Mouse (Mus musculus) mature B cell (primary cell): Measurements from ENCODE around the gene Ncaph.
"Not testable (repeated sequence)": the region's sequence is repeated elsewhere in the genome, so short reads cannot be mapped to it uniquely, and the experiment has no call there.

Experiments used
- in situ Hi-C: fragments of 300-500 bp; cut with MboI; formaldehyde crosslinking; loops from 2 replicates; pipeline ENCODE4 v1.14.3; 2019

The Ncaph gene

GRCm38 (mm10) chr2:127133621-127134461 is at the start of gene Ncaph:
Ncaph (minus strand) TSS chr2:127133954.
- in situ Hi-C loops, result no loop called here

- in situ Hi-C loops, result no loop called here
Observed at GRCm38 (mm10) chr2:127182598-127183381, 49.0 kb upstream of the Ncaph start.

DNA sequence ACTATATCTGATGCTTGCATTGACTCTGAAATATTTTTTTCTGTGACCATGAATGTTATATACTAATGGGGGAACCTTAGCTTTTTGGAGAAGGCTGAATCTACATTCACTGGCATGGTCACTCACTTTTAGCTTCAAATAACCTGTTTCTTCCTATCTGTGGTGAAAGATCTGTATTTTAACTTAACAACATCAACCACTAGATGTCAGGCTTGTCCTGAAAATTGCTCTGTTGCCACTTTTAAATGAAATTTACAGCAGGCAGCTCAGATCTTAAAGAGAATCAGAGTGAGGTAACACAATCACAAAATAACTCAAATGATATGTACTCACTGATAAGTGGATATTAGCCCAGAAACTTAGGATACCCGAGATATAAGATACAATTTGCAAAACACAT is 32.5 kb upstream of the Ncaph start:
- in situ Hi-C loops, result loop anchor here (10.0 kb wide), 1 partner anchor 179 kb away; no protein-coding TSS in a partner anchor

DNA sequence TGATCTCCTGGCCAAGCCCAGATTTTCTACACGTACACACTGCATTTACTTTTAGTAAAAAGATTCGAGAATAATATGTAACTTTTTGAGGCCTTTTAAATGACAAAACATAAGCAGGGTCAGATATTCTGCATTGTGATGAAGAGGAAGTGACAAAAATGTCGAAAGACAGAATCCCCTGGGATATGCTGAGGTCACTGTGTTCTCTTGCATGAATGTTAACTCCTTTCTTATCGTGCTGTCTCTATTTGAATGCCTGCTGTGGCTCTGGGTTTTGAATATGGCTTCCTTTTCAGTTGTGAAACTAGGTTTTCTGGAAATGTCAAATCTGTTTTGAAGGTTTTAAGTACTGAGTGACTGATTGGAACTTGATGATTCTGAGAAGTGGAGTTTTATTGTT is 31.9 kb upstream of the Ncaph start:
- in situ Hi-C loops, result loop anchor here (10.0 kb wide), 1 partner anchor 179 kb away; no protein-coding TSS in a partner anchor

GRCm38 (mm10) chr2:127145699-127146098 is 11.9 kb upstream of the Ncaph start:
- in situ Hi-C loops, result no loop called here

- in situ Hi-C loops, result no loop called here
Observed at GRCm38 (mm10) chr2:127143158-127144063, 9.7 kb upstream of the Ncaph start, which contains the start of gene Itpripl1. Itpripl1 (minus strand) TSS chr2:127143442.

DNA sequence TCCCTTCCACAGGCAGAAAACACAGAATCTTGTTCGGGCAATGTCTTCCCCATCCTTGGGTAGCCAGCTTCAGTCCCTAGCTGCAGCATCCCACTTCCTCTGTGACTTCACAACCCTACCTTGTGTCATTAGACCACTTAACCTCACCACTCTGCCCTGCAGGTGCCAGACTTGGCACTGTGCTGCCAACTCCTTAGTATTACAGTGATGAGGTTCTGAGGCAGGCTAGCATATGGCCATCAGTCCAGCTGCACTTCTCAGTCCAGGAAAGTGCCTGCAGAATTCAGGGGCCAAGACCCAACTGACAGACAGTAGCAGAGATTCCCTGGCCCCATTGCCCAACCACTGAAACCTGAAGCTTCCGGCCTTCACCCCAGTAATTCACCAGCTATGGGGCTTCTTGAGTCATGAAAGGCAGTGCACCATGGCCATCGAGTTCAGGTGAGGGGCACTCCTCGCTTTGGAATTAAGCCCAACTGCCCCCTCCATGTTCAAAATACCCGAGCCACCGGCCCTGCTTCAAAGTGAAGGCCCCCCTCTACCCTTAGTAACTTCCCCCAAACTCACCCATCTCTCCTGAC is 8.9 kb upstream of the Ncaph start:
- in situ Hi-C loops, result no loop called here

DNA sequence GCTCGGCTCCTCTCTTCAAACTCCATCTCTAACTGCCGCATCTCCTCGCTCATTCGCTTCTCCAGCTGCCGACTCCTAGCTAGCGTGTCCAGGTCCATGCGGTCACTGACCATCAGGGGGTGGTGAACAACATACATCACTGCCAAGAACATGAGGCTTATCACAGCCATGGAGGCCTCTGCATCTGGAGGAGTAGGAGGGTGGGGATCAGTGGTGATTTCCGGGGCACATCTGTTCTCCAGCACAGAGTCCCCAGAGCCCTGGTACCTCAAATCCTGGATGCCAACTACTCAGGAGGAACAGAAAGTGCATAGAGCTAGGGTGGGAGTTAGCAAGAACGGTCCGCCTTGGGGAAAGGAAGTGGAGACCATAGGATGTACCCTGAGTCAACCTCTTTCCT is 8.3 kb upstream of the Ncaph start:
- in situ Hi-C loops, result no loop called here

DNA sequence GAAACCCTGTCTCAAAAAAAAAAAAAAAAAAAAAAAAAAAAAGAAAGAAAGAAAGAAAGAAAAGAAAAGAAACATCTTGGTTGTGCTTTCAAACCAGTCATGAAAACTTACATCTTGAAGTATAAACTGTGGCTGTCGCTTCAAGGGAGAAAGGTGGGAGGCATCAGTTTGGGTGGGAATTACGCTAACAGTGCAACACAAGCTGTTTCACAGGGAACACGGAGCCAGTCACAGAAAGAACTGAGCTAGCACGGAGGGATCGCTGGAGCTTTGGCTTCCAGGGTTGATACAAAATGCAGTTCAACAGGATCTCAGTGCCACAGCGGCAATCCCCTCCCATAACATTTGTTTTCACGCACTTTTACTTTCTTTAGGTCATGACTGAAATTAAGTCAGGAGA is 6.3 kb upstream of the Ncaph start:
- in situ Hi-C loops, result no loop called here

DNA sequence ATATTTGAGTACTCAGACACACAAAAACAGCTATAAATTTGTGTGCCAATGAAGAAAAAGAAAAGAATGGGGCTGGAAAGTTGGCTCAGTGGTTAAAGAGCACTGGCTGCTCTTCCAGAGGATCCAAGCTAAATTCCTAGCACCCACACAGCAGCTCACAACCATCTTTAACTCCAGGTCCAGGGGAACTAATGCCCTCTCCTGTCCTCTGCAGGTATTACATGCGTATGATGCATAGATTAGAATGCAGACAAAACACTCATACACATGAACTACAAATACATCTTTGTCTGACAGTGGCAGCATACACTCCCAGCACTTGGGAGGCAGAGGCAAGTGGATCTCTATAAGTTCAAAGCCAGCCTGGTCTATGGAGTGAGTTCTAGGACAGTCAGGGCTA is 5.9 kb upstream of the Ncaph start:
- in situ Hi-C loops, result no loop called here

DNA sequence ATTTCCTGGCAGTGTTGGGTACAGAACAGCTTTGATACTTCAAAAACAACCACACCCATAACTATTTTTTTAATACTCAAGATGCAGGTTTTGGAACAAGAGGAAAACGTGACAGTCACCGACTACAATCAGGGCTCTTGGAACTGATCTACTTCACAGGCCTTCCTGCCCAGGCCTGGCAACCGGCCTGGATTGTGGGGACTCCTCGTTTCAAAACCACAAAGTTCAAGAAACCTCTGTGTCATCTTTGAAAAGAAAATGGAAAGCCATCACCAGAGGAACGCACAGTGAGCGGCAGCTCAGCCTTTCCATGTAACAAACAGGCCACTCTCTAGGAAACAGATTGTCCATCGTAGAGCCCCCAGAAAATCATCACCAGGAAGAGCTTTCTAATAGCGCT is 5.3 kb upstream of the Ncaph start:
- in situ Hi-C loops, result no loop called here

DNA sequence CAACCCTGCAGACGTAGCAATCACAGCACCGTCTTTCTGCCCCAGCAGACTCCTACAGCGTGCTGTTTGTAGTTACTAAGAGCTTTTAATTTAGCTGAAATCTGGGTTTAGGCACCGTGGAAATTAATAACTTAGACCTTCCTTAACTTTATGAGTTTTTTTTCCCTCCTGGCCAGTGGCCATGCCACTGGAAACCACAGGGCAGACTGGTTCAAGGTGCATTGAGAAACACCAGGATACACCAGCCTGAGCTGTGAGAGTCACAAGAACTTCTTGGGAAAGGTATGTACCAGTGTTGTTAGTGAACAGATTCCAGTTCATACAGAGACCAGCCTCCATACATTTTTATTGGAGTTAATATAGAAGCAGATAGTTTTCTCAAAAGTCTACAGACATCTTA is 4.7 kb upstream of the Ncaph start:
- in situ Hi-C loops, result no loop called here

DNA sequence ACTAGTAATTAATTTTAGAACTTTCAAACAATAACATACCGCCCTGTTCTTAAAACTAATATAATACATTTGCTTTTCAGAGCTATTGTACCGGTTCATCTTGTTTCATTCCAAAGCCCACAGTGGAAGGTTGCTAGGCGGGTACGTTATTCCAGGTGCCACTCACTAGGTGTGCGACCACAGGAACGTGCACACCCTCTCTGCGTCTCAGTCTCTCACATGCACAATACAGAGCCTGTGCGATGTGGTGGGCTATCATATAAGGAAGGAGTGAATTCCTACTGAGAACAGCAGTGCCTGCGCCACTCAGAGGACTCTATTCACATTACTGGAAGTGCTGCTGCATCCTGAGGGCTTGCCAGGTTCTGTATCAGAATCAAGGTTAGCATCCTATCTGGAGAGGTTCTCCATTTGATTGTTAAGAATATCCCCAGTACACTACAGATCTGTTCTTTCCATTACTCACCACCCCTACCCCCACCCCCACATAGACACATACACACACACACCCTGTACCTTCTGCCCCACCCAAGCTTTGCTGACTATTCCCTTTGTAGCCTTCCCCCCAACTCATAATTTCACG is 4.2 kb upstream of the Ncaph start:
- in situ Hi-C loops, result no loop called here

- in situ Hi-C loops, result no loop called here
Observed at GRCm38 (mm10) chr2:127136979-127137378, 3.2 kb upstream of the Ncaph start.

DNA sequence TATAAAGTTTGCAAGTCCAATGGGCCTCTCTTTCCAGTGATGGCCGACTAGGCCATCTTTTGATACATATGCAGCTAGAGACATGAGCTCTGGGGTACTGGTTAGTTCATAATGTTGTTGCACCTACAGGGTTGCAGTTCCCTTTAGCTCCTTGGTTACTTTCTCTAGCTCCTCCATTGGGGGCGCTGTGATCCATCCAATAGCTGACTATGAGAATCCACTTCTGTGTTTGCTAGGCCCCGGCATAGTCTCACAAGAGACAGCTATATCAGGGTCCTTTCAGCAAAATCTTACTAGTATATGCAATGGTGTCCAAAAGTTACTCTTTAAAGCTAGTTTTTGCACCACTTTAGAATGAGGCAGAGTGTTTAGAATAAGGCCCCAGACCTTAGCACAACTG is 1.5 kb upstream of the Ncaph start:
- in situ Hi-C loops, result not testable (repeated sequence)

DNA sequence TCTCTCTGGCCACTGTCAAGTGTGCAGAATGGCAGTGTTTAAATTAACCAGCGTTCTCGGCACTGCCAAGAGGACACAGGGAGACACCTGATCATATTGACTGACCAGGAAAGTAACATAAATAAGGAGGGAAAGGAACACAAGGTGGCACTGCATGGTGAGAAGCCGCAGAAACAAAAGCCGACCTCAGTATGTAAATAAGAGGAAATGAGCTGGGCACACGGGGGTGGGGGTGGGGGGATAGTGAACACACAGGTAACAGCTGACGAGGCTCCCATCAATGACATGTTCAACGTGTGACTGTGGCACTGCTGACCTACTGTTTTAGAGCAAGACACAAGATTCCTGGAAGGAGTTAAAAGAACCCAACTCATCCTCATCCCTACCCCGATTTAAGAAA is 2.4 kb downstream of the Ncaph start:
- in situ Hi-C loops, result no loop called here

DNA sequence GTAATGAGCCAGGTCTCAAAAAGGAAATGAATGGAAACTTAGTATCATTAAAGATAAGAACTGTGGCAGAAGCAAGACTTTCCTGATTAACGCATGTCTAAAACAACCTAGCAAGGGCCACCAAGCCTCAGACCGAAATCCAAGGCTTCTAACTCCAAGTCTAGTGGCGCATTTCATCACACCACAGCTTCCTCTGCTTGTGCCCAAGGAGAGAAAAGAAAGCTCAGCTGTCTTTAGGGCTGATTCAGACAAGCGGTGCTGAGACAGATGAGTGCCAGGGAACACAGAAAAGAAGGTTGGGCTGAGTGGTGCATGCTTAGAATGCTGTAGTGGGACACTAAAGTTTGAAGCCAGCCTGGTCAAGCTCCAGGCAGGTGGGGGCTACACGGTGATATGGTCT is 4.8 kb downstream of the Ncaph start:
- in situ Hi-C loops, result no loop called here

GRCm38 (mm10) chr2:127121591-127122235 is 12.0 kb downstream of the Ncaph start:
- in situ Hi-C loops, result no loop called here

- in situ Hi-C loops, result no loop called here
Observed at GRCm38 (mm10) chr2:127108986-127109385, 24.8 kb downstream of the Ncaph start.

GRCm38 (mm10) chr2:127092000-127092399 is 41.8 kb downstream of the Ncaph start:
- in situ Hi-C loops, result no loop called here

DNA sequence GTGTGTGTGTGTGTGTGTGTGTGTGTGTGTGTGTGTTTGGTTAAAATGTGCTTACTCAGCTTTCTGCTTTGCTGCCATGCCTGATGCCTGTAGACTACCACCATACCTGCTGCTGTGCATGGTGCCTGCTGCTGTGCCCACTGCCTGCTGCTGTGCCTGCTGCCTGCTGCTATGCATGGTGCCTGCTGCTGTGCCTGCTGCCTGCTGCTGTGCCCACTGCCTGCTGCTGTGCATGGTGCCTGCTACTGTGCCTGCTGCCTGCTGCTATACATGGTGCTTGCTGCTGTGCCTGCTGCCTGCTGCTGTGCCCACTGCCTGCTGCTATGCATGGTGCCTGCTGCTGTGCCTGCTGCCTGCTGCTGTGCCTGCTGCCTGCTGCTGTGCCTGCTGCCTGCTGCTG is 43.6 kb downstream of the Ncaph start:
- in situ Hi-C loops, result not testable (repeated sequence)
